Mouse (Mus musculus): ENCODE measurements around the gene Dpp6. TPM values are rescaled to one million over a fixed set of nuclear protein-coding genes. Genes with fewer than 3 reads are reported as not detected.
A peak's percentile ranks its signal among the peaks of the same experiment; 100 is the strongest.

Gene Dpp6
- total RNA-seq, 2 experiments from 2014 or later = 0.10 to 0.11 TPM

DNA sequence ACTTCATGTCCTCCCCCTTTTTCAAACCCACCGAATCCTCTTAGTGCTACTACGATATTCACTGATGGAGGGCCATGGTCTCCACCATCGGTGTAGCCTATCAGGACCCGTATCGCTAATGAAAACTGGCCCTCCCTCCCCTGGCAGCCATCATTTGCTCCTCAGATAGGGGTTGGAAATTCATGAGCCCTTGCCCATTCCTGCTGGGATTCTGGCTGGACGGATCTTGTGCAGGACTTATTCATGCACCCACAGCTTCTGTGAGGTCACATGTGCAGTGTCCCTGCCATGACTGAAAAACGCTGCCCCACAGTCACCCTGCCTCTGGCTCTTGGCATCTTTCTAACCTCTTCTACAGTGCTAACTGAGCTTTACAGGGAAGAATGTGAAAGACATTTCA lies 475.2 kb downstream of the Dpp6 start:
- DNase-seq = no peak

GRCm38 (mm10) chr5:27304115-27304514 lies 487.1 kb downstream of the Dpp6 start:
- no peak for DNase-seq

DNA sequence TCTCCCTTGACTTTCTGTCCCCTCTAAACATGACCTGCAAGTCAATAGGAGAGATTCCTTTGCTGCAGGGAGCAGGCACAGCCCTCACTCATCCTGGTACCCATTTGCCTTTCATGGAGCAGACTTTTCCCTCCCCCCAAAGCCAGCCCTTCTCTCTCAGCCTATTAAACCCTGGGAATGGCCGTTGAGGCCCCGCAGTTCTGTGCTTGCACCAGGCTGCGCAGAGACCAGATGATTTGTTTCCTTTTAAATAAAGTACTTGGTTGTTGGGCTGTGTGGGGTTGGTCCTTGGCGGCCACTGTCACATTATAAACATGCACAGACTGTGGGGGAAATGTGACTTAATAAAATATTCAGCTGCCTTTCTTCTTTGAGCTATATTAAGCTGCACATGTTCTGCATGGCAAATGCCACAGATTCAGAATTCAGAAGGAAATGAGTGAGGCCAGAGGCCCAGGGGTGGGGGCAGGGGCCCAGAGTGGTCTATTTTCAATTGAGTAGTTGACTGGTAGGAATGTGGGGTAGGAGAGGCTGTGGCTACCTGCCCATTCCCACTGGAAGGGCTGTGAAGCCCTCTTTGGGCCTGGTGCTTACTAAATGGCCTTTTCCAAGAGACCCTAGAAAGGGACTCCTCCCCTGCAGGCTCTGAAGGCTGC lies 489.6 kb downstream of the Dpp6 start:
- DNase-seq = no peak

- DNase-seq = no peak
Measured at GRCm38 (mm10) chr5:27310217-27310616, 493.2 kb downstream of the Dpp6 start.

- DNase-seq = no peak
Measured at GRCm38 (mm10) chr5:27316674-27317073, 499.7 kb downstream of the Dpp6 start.

GRCm38 (mm10) chr5:27317264-27317663 lies 500.3 kb downstream of the Dpp6 start:
- no peak for DNase-seq

DNA sequence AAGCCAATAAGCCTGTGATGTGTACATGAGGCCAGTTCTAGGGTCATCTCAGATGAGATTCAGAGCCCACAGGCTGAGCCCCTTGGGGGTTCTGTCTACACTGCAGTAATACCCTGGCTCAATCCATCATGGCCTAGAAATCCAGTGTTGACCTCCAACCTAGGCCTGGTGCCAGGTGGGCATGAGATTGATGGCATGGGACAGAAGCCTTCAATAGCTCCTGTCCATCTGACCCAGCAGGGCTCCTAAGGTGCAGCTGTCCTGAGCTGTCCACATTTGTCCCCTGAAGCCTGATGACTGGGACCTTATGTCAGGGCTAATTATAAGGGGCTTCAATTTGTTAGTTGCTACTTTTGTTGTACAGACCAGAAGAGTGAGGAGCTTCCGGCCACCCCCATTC lies 500.8 kb downstream of the Dpp6 start:
- no peak for DNase-seq

- no peak for DNase-seq
Measured at GRCm38 (mm10) chr5:27319731-27320130, 502.7 kb downstream of the Dpp6 start.

- no peak for DNase-seq
Measured at GRCm38 (mm10) chr5:27322895-27323792, 506.1 kb downstream of the Dpp6 start.

DNA sequence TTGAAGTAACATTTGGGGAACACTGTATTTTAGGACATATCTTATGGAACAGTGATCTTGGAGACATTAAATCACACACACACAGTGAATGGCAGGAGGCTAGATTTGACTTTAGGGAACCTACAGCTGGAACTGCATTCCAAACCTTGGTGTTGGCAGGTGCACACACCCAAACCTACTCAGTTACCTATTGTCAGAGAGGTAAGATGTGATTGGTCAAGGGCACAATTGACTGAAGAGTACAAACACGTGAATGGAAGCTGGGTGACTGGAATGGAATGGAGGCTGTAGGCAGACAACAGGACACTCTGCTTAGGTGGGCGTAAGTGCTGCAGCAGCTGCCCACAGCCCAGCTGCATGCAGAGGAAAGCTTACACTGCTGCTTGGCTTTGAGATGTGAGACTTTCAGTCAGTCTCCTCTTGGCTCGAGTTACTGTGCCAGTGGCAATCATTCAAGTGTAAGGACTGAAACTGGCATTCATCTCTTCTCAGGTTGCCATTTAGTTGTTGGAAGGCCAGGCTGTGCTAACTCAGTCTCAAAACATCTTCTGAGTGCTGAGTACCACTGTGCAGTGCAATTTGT lies 507.4 kb downstream of the Dpp6 start:
- no peak for DNase-seq

DNA sequence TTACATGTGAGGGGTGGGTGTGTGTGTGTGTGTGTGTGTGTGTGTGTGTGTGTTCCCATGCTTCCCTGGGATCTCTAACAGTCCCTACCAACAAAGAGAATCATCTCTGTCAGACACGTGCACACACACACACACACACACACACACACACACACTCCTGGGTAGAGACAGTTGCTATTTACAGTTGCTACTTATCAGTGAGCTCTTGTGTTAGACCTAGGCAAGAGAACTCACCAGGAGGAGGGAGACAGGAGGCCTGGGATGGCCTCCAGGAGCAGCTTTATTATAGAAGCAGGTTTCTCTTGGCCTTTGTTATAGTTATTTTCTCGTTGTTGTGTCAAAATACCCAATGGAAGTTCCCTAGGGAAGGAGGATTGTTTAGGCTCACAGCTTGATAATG lies 519.7 kb downstream of the Dpp6 start:
- DNase-seq = peak; percentile 15

- no peak for DNase-seq
Measured at GRCm38 (mm10) chr5:27339196-27340030, 522.4 kb downstream of the Dpp6 start.

DNA sequence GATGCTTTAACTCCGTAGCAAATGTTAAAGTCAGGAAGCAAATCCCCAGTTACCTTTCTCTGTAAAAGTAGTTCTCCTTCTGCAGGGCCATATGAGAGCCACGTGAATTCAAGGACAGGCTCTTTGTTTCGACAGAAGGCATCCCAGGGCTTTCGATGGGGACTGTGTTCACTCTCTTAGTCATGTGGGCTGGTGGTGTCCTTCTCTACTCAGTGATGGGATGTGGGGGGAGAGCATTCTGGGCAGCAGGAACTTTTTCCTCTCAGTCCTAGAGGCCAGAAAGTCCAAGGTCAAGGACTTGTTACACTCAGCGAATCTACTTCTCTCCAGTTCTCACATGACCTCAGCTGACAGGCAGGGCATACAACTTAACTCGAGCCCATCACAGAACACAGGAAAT lies 525.3 kb downstream of the Dpp6 start:
- DNase-seq = no peak

DNA sequence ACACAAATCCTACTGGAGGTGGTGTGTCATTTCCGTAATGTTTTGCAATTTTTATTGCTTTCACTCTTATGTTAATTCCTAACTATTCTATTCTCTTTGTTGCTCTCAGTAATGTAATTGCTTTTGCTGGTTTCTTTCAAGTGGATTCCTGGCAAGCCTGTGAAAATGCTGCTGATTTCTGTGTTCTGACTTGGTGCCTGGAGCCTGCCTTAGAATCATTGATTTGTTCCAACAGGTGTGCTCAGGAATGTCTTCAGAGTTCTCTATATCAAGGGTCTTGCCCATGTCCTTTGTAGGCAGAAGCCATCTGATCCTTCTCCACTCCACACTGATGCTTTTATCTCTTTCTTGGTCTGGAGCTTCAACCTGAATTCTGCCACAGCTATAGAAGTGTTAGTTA lies 526.6 kb downstream of the Dpp6 start:
- no peak for DNase-seq

DNA sequence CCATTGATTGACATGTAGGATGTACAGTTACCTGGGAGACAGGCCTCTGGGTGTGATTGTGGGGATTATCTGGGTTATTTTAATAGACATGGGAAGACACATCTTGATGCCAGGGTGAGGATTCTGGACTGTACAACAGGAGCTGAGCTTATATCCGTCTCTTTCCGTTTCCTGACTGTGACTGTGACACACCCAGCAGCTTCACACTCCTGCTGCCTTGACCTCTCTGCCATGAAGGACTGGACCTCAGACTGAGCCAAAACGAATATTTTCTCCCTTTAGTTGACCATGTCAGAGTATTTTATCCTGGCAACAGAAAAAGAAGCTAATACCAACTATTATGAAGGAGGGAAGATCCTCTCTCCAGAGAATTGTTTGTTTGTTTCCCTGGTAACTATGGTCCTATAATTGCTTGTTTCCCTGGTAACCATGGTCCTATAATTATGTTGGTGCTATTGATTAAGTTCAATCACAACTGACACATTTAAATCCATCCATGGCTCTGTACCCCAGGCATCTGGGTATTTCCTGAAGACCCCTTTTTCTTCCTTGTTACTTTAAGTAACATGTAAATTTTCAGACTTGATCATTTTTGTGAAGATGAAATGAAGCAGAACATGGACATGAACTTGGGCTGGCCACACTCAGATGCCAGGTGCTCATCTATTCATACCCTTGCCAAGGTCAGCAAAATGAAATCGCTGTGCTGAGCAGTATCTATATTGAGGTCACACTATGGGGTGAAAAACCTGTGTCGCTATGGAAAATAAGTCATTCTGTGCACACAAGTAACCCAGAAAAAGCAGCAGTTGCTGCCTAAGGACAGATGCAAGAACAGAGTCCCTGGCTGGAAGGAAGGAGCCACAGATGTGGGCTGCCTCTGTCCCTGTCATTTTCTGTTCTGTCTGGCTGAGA lies 531.4 kb downstream of the Dpp6 start:
- no peak for DNase-seq

DNA sequence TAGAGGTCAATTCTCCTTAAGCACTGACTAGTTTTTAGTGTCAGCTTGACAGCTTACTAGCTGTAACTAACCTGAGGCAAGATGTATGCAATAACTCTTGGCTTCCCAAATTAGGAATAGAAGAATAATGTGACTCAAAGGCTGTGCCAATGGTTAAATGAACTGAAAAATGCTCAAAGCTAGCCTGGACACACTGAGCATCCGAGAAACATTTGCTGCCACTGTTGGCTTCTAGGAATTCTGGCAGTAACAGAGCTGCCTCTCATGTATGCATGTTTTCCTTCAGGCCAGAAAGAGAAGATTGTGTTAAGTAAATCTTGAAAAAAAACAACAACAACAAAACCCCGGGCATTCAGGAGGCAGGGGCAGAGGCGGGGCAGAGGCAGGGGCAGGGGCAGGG lies 540.6 kb downstream of the Dpp6 start:
- DNase-seq = no peak

DNA sequence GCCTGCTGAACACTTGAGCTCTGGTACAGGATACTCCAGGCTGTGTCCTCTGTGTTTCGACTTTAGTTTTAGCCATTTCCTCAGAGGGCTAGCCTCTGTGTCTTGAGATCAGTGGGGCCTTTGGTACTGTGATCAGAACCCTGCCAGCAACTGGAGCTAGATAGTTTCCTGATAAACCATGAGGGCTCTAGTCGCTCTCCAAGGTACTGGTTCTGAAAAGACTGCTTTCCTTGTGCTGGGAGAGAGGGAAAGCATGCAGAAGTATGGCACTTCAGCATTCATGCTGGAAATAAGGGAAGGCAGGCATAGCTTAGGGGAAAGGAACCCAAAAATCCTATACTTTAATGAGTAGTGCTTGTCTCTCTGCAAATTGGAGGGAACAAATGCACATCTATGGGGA lies 548.9 kb downstream of the Dpp6 start:
- no peak for DNase-seq

GRCm38 (mm10) chr5:27370814-27371213 lies 553.8 kb downstream of the Dpp6 start:
- no peak for DNase-seq

DNA sequence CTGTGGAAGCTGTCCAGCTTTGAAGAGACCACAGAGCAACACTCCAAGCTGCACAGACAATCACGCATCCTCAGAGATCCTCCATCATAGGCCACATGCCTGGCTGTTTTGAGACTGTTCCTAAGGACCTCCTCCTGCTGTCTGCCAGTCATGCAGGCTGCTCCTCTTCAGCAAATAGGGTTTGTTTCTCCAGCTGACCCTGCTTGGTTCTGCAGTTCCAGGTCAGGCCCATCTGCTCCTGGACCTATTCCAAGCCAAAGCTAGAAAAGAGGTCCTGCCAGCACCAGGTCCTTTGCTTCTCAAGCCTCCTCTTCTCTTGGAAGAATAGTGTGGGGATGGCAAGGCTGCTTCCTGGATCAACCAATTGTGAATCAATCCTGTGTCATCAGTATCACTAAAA lies 556.9 kb downstream of the Dpp6 start:
- no peak for DNase-seq

DNA sequence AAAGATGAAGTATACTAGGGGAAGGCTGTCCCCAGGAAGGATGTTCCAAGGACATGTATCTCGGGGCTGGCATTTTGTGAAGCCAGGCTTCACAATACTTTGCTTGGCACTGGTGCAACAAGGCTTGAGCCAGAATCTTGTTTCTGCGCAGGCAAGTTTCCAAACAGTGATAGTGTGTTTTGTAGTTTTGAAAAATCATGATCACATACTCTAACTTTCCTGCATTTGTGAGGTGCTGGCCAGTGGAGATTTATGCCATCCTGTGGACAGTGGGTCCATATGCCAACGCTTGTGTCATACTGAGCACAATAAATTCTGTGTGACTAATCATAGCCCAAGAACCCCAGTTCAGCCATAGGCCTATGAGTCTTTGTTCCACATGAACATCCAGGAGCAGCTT lies 558.8 kb downstream of the Dpp6 start:
- no peak for DNase-seq

DNA sequence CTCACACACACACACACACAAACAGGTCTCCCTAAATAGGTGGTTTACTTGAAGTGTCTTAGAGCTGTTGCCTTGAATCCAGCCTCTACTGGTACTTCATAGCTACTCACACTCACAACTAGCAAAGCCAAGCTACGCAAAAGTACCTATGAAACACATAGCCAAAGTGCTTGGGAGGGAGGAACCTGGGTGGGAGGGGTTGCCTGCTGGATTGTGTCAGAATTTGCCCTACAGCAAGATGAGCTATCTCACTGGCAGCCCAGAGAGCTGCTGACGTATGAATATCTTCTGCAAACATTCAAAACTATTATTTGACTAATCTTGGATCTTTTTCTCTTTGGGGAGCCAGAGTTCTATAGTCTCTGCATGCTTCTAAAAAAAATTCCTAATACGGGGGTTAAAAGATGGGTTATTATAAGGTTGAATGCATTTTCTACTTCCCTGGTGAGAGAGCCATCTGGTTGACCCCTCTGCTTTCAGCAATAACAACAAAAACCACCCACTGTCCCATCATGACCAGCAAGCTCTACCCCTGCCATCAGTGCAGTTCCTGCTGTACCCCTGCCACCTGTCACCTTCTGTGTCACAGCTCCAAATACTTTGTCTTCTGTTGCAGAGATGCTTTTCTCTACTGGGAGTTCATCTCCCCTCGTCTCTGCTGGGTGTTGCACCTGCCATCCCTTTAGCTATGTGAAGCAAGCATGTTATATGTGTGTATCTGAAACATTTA lies 563.8 kb downstream of the Dpp6 start:
- no peak for DNase-seq
